Mouse (Mus musculus) central nervous system, embryonic 14 days (tissue): ENCODE results near the gene Timeless. TPM values are rescaled to one million over a fixed set of nuclear protein-coding genes. Genes with fewer than 3 reads are reported as not detected.

Experiments
- polyA plus RNA-seq: library from polyadenylated mRNA; depleted of rRNA; stranded (reverse); fragments of >200 nt; gene quantifications from 2 replicates; pipeline ENCODE4 v1.2.3, GENCODE M21; 2012; rRNA removed

The Timeless gene
- polyA plus RNA-seq: 18.3 and 20.5 TPM in 2 replicates

DNA sequence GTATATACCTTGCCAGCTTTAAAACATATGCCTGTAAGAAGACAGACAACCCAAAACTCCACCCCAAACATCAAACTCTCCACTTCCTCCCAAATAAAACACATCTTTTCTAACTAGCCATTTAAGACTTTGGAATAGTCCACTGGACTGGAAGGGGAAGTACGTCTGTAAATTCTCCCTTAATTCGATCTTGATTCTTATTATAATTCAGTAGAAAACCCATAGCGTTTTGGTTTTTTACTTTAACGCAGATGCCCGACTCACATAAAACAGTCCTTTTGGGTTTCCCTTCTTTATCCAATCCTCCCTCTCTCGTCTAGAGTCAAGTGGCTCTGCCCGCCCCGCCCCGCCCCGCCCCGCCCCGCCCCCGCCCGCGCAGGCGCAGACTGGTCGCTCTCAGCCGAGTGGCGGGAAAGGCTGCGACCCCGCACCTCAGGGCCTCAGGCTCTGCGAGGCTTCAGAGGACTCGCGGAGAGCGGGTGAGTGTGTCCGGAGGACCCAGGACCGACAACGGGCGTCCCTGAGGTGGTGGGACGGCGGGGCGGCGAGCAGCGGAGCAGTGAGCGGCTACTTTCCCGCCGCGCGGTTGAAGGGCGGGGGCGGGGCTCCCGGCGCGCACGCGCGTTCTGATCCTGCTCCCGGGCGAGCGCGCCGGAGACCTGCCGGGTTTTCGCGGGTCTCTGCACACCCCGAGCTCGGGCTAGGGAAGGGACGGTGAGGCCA, at the start of gene Timeless:
Gene Timeless, plus strand, starts transcription at position 369 of the 723 bp plus-strand sequence.

DNA sequence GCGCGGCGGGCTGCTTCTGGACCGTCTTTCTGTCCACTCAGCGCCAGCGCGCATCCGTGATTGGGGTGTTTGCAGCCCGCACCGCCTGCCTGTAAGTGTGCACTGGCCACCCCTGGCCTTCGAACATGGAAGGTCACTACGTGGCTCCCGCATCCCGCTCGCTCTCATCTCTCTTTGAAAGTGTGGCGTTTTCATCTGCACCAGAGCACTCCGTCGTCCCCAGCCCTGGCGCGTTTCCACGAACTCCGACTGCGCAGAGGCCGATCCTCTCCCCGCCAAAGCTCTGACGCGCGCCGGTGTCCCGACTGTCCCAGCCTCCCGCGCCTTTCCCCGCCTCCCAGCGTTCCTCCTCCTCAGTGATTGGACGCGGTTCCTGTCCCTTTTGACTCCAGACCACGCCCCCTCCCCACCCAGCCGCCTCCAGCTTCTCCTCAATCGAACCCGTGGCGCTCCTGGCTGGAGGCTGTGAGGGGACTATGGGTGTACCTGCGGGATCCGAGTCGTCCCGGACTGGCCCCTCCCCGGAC, 37.8 kb upstream of the Timeless start, which contains the start of gene Gls2:
Gene Gls2, plus strand, starts transcription at position 434 of the 527 bp plus-strand sequence.

DNA sequence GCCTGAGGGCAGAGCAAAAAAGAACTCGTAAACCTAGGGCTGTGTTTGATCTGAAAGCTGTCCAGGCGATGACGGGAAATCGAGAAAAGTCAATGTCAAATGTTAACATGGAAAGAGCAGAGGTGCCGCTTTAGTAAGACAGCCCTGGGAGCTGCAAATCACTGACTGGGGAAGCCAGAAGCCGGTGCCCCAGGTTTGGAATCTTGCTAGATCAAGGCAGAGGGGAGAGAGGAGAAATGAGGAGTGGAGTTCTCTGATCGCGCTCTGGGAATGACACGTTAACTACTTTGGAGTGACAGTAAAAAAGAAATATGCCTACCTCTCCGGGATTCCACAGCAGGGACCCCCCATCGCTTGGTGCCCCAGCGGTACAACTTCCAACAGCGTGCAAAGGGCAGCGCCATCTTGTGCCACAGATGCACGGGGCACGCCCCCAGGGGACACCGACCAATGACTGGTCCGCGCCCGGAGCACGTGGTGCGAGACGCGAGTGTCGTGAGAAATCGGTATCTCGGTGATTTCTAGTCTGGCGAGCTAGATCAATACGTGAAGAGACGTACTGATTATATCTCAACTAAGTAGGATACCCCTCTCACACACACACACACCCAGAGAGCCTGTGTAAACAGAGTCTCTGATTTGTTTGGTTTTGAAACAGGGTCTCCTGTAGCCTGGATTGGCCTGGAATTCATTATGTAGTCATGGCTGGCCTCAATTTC, 20.3 kb upstream of the Timeless start, which contains the start of gene Spryd4:
Gene Spryd4, minus strand, starts transcription at position 418 of the 719 bp plus-strand sequence.

DNA sequence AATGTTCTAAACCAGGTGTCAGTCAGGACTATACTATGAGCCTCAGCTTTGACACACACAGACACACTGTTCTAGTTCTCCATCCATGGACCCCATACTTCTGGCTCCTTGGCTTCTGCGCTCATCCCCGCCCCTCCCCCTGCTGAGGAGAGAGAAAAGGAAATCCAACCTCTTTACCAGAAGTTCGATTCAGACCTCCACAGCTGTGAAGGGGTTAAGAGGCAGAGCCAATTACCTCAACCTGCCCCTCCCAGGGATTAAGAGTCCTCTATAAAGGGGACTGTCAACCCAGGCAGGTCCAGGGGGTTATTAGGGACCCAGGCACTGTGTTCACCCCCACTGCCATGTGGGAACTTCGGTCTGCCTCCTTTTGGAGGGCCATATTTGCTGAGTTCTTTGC, 6.3 kb upstream of the Timeless start, which contains the start of gene Mip:
Gene Mip, plus strand, starts transcription at position 301 of the 400 bp plus-strand sequence.

DNA sequence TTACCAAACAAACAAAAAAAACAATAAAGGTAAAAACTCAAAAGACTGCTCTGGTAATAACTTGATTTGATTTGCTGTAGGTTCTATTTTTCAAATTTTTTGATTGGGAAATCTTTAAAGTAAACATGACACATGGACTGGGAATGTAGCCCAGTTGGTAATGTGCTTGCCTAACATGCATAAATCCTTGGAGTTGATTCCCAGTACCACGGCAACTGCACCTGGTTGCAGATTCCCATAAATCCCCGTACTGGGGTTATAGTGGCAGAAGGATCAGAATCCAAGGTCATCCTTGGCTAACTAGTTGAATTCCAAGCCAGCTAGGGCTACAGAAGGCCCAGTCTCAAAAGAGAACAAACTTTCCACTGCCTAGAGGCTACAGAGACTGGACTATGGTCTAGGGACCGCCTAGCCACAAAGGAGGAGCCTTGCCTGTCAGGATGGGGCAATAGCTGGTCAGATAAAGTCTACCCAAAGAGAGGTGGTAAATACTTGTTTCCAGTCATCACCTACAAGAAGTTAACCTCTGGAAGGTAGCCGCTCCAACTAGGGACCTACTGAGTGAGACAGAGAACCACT, 21.9 kb downstream of the Timeless start, which contains the start of gene Apon:
Gene Apon, plus strand, starts transcription at position 420 of the 579 bp plus-strand sequence.

DNA sequence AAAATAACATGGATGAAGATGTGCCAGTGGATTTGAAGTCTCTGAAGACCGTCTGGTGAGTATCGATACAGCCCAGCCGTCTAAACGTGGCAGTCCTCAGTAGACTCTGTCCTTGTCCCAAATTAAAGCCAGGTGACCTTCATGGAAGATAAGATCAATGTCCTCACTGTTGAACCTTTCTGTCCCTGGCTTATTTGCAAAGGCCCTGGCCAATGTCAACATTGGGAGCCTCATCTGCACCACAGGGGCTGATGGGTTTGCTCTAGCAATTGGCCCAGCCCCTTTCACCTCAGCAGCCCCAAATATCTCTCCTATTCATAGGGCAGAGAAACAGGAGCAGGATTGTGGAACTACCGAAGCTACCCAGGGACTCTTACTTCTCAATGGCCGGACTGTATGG, 36.5 kb downstream of the Timeless start, which contains the start of gene Apof:
Gene Apof, plus strand, starts transcription at position 301 of the 400 bp plus-strand sequence.

DNA sequence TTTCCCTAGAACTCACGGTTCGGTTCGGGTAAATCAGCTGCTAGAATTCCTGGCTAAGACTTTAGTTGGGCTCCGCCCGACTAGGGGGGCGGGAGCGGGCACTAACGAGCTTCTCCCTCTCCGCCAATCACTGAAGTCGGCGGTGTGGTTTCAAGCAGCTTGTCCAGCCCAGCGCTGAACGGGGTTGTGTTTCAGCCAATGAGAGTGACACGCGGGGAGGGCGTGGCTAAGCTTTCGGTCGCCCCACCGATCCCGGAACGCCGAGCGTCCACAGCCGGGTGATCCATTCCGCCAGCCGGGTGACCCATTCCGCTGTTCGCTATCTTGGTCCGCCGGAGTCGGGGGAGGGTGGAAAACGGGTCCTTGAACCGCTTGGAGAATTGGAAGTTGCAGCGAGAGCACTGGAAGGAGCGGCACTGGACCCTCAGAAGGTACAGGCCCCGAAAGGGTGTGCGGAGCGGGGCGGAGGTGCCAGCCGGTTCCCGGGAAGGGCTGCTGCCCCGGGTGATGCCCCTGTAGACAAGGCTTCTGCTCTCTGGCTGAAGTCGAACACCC, 38.5 kb downstream of the Timeless start, which contains the start of gene Stat2:
Gene Stat2, plus strand, starts transcription at position 273 of the 555 bp plus-strand sequence.

DNA sequence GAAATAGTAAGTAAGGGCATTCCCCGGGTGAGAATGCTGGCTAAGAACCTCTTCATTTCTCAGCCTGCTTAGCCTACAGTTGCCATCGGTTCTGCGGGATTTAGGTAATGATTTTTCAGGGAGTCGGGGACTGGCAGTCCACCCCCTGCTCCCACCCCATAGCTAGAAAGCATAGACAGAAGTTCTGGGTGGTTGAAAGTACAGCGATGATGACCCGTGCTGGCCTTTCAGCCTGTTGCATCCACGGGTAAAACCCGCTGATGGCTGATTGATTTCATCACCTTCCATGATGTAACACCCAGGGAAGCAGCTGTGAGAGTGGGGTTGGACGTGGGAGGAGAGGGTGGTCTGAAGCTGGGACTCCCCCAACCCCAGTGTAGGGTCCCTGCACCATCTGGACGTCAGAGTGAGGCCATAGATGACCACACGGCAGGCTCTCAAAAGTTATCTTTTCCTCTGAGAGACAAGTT, 66.9 kb downstream of the Timeless start, which contains the start of gene Il23a:
Gene Il23a, minus strand, starts transcription at position 51 of the 470 bp plus-strand sequence.

Other genes with a start within 250 kb of the Timeless start
- gene Hsd17b6, start 224.5 kb upstream of the Timeless start, polyA plus RNA-seq: not detected in 2 replicates
- gene Prim1, start 216.9 kb upstream of the Timeless start, polyA plus RNA-seq: 39.1 and 45.7 TPM in 2 replicates
- 532 and 550 TPM in 2 replicates for gene Naca, start 196.5 kb upstream of the Timeless start, polyA plus RNA-seq
- gene Ptges3, start 173.1 kb upstream of the Timeless start, polyA plus RNA-seq: 77.7 and 83.0 TPM in 2 replicates
- gene Atp5b, start 148.8 kb upstream of the Timeless start, polyA plus RNA-seq: 1,340 and 1,417 TPM in 2 replicates
- gene Baz2a, start 140.5 kb upstream of the Timeless start, polyA plus RNA-seq: 34.0 and 36.0 TPM in 2 replicates
- gene Rbms2, start 51.8 kb upstream of the Timeless start, polyA plus RNA-seq: 28.0 and 39.8 TPM in 2 replicates
- gene Gls2, start 37.6 kb upstream of the Timeless start, polyA plus RNA-seq: 3.6 and 4.0 TPM in 2 replicates
- 13.6 and 15.5 TPM in 2 replicates for gene Spryd4, start 20.3 kb upstream of the Timeless start, polyA plus RNA-seq
- gene Mip, start 6.2 kb upstream of the Timeless start, polyA plus RNA-seq: 0.23 and 0.26 TPM in 2 replicates
- gene Apon, start 22.0 kb downstream of the Timeless start, polyA plus RNA-seq: 0.38 and 0.45 TPM in 2 replicates
- gene Apof, start 36.6 kb downstream of the Timeless start, polyA plus RNA-seq: not detected in 2 replicates
- 30.6 and 34.3 TPM in 2 replicates for gene Stat2, start 38.5 kb downstream of the Timeless start, polyA plus RNA-seq
- 0.10 and 0.14 TPM in 2 replicates for gene Il23a, start 66.7 kb downstream of the Timeless start, polyA plus RNA-seq
- 44.2 and 45.9 TPM in 2 replicates for gene Pan2, start 71.3 kb downstream of the Timeless start, polyA plus RNA-seq
- gene Cnpy2, start 90.4 kb downstream of the Timeless start, polyA plus RNA-seq: 110 and 127 TPM in 2 replicates
- gene Cs, start 105.7 kb downstream of the Timeless start, polyA plus RNA-seq: 172 and 176 TPM in 2 replicates
- 77.1 and 77.4 TPM in 2 replicates for gene Coq10a, start 136.9 kb downstream of the Timeless start, polyA plus RNA-seq
- 47.3 and 49.7 TPM in 2 replicates for gene Ankrd52, start 145.1 kb downstream of the Timeless start, polyA plus RNA-seq
- 0.10 and 0.28 TPM in 2 replicates for gene Slc39a5, start 169.2 kb downstream of the Timeless start, polyA plus RNA-seq
- 94.8 and 115 TPM in 2 replicates for gene Nabp2, start 179.4 kb downstream of the Timeless start, polyA plus RNA-seq
- gene Rnf41, start 179.6 kb downstream of the Timeless start, polyA plus RNA-seq: 62.8 and 67.8 TPM in 2 replicates
- 361 and 409 TPM in 2 replicates for gene Smarcc2, start 227.2 kb downstream of the Timeless start, polyA plus RNA-seq